Mouse (Mus musculus): Measurements from ENCODE around the gene Zc2hc1b. TPM values are rescaled to one million over a fixed set of nuclear protein-coding genes. Genes with fewer than 3 reads are reported as not detected.

The Zc2hc1b gene
- total RNA-seq, 4 experiments from 2014 or later: not detected

- DNase-seq (ENCODE audit: low spot score): no peak
Observed at GRCm38 (mm10) chr10:13172798-13173221, 5.0 kb downstream of the Zc2hc1b start.

DNA sequence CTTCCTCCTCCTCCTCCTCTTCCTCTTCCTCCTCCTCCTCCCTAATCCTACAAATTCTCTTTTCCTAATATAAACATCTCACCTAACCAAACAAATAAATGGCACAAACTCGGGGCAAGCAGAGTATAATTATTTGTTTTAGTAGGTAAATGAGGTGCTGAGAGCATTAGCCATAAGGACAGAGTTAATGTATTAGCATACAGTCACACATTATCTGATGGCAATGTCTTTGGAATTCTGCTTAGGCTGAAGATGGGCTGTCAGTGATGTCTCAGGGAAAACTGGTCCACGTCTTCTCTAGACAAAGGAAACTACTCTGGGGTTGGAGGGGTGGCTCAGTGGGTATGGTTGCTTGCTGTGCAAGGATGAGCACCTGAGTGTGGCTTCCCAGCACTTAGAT is 6.4 kb downstream of the Zc2hc1b start:
- DNase-seq (ENCODE audit: low spot score): no peak

DNA sequence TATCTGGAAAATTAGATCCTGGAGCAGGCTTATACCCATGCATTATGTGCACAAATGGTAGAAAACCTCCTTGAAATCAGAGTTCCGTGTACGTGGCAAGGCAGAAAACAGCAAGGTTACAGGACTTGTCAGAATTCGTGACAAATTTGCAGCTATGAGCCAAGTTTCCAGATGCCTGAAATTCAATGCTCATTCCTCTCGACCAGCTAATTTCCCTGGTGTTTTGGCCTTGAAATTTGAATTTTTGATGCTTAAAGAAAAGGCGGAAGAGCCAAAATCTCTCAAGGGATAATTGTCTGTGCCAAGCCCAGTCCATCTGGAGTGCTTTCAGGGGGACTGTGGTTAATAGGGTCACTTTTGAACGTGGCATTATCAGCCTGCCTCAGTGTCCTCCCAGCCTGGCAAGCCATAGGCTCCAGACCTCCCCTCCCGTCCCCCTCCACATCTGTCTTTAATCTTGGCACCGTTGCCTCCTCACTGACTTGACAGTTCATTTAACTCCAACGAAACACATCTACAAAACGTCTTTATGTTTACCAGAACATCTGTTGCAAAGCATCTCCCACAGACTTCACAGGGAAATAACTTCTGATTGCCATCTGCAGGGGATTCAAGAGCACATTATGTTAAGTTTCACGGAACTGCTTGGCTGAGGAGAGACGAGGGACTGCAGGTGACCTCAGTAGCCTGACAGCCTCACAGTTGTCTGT is 6.9 kb downstream of the Zc2hc1b start:
- no peak for DNase-seq (ENCODE audit: low spot score)

DNA sequence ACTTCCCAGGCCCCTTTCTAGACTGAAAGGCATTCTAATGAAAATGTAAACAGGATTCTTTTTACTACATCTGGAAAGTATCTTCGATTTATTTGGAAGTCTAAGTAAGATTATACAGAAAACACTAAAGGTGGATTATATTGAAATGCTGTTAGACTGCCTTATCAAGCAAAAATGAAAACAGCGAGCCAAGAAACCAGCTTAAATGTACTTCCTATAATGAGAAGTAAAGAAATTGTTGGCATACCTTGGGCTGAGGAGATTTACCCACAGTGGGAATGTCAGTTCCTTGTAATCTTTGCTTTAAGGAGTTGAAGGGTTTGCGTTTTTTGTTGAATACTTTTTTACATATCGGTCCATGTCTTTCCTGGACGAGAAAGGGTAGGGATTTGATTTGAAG is 9.4 kb downstream of the Zc2hc1b start:
- no peak for DNase-seq (ENCODE audit: low spot score)

DNA sequence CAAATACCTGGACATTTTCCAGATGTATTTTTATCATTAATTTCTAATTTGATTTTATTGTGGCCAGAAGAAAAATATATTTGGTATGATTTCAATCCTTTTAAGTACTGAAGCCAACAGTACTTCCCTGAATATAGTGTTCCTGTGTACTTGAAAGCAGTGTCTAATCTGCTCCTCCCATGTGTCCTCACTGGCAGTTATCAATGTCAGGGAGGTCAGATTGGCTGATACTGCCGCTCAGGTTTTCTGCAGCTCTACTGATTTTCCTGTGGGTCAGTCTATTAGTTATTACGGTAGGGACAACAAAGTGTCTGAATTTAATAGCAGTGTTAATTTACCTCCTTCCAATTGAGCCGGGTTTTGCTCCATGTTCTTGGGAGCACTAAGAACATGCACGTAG is 15.8 kb downstream of the Zc2hc1b start:
- no peak for DNase-seq (ENCODE audit: low spot score)

DNA sequence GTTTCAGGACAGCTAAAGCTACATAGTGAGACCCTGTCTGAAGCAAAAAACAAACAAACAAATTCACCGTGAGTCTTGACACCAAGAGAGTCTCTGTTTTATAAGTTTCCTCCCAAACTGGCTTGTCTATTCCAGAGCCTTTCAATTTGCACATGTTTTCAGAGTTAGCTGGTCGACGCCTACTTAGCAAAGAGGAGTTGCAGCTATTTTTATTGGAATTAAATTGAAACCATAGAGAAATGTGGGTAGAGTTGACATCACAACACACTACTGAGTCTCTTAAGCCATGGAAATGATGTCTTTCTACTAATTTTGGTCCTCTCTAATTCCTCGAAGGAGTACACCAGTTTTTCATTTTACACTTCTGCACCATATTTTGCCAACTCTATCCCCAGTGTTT is 16.9 kb downstream of the Zc2hc1b start:
- DNase-seq (ENCODE audit: low spot score): no peak

GRCm38 (mm10) chr10:13155377-13155776 is 22.4 kb downstream of the Zc2hc1b start:
- DNase-seq (ENCODE audit: low spot score): no peak

GRCm38 (mm10) chr10:13152811-13153364 is 24.9 kb downstream of the Zc2hc1b start:
- no peak for DNase-seq (ENCODE audit: low spot score)

- no peak for DNase-seq (ENCODE audit: low spot score)
Observed at GRCm38 (mm10) chr10:13151353-13151752, 26.5 kb downstream of the Zc2hc1b start.

GRCm38 (mm10) chr10:13150435-13150834 is 27.4 kb downstream of the Zc2hc1b start:
- DNase-seq (ENCODE audit: low spot score): no peak

- no peak for DNase-seq (ENCODE audit: low spot score)
Observed at GRCm38 (mm10) chr10:13140434-13140833, 37.4 kb downstream of the Zc2hc1b start.

GRCm38 (mm10) chr10:13137906-13138305 is 39.9 kb downstream of the Zc2hc1b start:
- DNase-seq (ENCODE audit: low spot score): no peak

GRCm38 (mm10) chr10:13135751-13136150 is 42.1 kb downstream of the Zc2hc1b start:
- DNase-seq (ENCODE audit: low spot score): no peak

DNA sequence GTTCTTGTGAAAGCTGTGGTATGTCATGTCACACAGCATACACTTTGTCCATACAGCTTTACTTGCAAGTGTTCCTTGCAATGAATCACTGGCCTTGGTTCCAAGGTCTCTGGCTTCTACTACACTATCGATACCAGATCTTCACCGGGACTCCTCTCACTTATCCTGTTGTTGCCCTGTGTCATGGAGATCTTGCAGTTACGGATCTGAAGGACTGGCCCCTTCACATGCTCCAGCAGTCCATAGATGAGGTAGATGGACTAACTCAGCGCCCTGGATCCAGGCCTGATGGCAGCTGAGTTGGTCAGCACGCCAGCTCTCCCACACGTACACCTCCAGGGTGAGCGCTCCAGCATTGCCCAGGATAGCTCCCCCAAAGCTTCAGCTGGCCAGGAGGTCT is 42.5 kb downstream of the Zc2hc1b start:
- DNase-seq (ENCODE audit: low spot score): no peak

DNA sequence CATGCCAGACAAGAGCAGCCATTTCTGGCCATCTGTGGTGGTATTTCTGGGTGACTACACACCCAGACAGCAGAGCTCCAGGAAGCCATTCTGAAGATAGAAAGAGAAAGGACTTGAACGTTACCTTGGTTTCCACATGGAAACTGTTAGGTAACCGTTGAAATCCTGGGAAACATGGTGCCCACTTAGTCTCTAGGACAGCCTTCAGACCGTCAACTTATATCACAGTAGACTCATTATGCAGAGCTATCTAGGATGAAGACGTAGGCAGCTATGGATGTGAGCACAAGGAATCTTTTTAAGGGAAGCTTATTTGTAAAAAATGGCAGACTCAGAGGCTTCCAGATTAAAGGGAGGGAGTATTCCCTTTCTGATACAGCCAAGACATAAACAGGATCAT is 44.0 kb downstream of the Zc2hc1b start:
- no peak for DNase-seq (ENCODE audit: low spot score)

GRCm38 (mm10) chr10:13127946-13128345 is 49.9 kb downstream of the Zc2hc1b start:
- no peak for DNase-seq (ENCODE audit: low spot score)

DNA sequence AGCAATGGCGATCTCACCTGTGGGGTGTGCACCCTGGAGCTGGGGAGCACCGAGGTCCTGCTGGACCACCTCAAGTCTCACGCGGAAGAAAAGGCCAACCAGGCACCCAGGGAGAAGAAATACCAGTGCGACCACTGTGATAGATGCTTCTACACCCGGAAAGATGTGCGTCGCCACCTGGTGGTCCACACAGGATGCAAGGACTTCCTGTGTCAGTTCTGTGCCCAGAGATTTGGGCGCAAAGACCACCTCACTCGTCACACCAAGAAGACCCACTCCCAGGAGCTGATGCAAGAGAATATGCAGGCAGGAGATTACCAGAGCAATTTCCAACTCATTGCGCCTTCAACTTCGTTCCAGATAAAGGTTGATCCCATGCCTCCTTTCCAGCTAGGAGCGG is 50.5 kb downstream of the Zc2hc1b start:
- no peak for DNase-seq (ENCODE audit: low spot score)

- DNase-seq (ENCODE audit: low spot score): no peak
Observed at GRCm38 (mm10) chr10:13125811-13126210, 52.0 kb downstream of the Zc2hc1b start.

GRCm38 (mm10) chr10:13119300-13119699 is 58.5 kb downstream of the Zc2hc1b start:
- no peak for DNase-seq (ENCODE audit: low spot score)

DNA sequence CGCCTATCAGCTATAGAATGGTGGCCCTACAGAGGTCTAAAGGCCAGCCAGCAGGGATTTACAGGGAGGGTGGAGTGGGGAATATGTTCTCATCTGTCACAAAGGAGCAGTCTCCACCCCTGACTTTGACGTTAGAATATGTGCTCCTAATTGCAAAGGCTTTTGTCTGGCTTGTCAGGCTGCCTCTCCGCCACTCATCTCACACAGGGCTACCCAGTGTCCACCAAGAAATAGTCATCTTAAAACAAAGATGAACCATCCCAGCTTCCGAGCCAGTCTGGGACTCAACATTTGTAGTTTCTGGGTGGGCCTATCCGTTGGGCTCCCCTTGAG is 59.1 kb downstream of the Zc2hc1b start:
- DNase-seq (ENCODE audit: low spot score): no peak

DNA sequence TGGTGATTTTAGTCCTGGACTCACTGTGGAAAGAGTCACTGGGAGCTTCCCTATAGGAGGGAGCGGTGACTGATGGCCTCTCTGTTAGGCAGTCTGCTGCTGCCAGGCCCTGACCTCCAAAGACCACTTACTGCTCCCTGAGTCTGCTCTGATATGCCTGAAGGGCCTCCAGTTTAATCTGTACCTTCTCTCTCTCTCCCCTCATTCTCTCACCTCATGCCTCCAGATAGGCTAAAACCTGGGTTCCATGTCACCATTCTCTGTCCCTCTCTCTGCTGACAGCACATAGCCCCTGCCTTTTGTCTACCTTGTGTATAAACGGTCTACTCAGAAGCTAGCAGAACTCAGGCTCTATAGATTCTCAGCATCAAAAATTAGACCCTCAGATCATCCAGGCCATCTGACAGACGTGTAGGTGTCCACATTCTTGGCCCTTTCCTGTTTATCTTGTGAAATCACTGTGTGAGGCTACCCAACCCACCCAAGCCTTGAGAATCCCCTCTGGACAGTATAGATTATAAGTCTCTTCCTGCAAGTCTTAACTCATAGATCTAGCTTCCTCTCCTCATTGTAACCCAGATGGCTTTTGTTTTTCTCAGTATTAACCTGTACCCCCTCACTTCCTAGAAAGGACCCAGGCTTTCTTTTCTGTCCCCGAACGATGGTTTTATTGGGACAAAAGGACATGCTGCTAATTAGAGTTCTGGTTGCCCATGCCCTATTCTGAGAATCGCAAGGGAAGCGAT is 59.6 kb downstream of the Zc2hc1b start:
- DNase-seq (ENCODE audit: low spot score): no peak

GRCm38 (mm10) chr10:13116706-13117665 is 60.8 kb downstream of the Zc2hc1b start:
- DNase-seq (ENCODE audit: low spot score): no peak

Data from heart, adult 8-10 months (tissue).